Mouse (Mus musculus) MEL (cell line): ENCODE data around the gene Gtpbp10. TPM values are rescaled to one million over a fixed set of nuclear protein-coding genes. Genes with fewer than 3 reads are reported as not detected.

ENCODE experiments used
- DNase-seq: peaks from one replicate; pipeline ENCODE4 v3.0.0; 2011; ENCODE audit warnings: low read depth, low spot score
- H3K27ac ChIP-seq: 2 replicates; pipeline ENCODE4 v1.5.1; 2012; ENCODE audit warnings: low read depth, mild to moderate bottlenecking, control low read depth, low read length, moderate library complexity; ENCODE audit not compliant: control insufficient read depth
- H3K27me3 ChIP-seq, 2 experiments: fragments of 150-350 bp in 1 of 2; sonication (generic) in 1 of 2; 2 replicates each; pipeline ENCODE4 v1.6.1; 2012; ENCODE audit warnings: low read length in 2 of 2, mild to moderate bottlenecking in 2 of 2, improper control_type of control experiment in 1 of 2, moderate library complexity in 1 of 2; ENCODE audit not compliant: insufficient read depth in 2 of 2, control insufficient read depth in 1 of 2
- H3K36me3 ChIP-seq, 2 experiments: 2 replicates each; pipeline ENCODE4 v1.6.1; 2012 to 2014; ENCODE audit warnings: low read length in 2 of 2, improper control_type of control experiment in 1 of 2, inconsistent platforms in 1 of 2, mild to moderate bottlenecking in 1 of 2; ENCODE audit not compliant: insufficient read depth in 2 of 2, control insufficient read depth in 1 of 2
- H3K4me1 ChIP-seq, 2 experiments: fragments of 150-350 bp in 1 of 2; sonication (generic) in 1 of 2; 2 replicates each; pipeline ENCODE4 v1.6.1; 2012; ENCODE audit warnings: low read length in 2 of 2, improper control_type of control experiment in 1 of 2, mild to moderate bottlenecking in 1 of 2; ENCODE audit not compliant: insufficient read depth in 2 of 2, control insufficient read depth in 1 of 2
- H3K4me3 ChIP-seq, 2 experiments: fragments of 150-350 bp in 1 of 2; sonication (generic) in 1 of 2; 2 replicates each; pipeline ENCODE4 v1.5.1; 2012; ENCODE audit warnings: low read depth in 2 of 2, low read length in 2 of 2, mild to moderate bottlenecking in 2 of 2, moderate library complexity in 2 of 2, control low read depth in 1 of 2, improper control_type of control experiment in 1 of 2; ENCODE audit not compliant: control insufficient read depth in 1 of 2, insufficient read depth in 1 of 2
- H3K79me2 ChIP-seq: 2 replicates; pipeline ENCODE4 v1.6.1; 2012; ENCODE audit warnings: mild to moderate bottlenecking, low read length, moderate library complexity; ENCODE audit not compliant: control insufficient read depth, poor library complexity, insufficient read depth
- H3K9ac ChIP-seq: 2 replicates; pipeline ENCODE4 v1.6.1; 2012; ENCODE audit warnings: low read depth, mild to moderate bottlenecking, control low read depth, low read length, moderate library complexity; ENCODE audit not compliant: control insufficient read depth, poor library complexity, severe bottlenecking
- H3K9me3 ChIP-seq: fragments of 150-350 bp; sonication (generic); replicated peaks from 2 replicates; pipeline ENCODE4 v1.6.1; 2012; ENCODE audit warnings: mild to moderate bottlenecking, low read length, improper control_type of control experiment, moderate library complexity; ENCODE audit not compliant: insufficient read depth
- CHD2 ChIP-seq: IDR thresholded peaks from 2 replicates; pipeline ENCODE4 v1.6.1; 2011; ENCODE audit warnings: low read length, improper control_type of control experiment
- CTCF ChIP-seq, 3 experiments: IDR thresholded peaks in 2 of 3; conservative IDR thresholded peaks in 1 of 3; 2 replicates each; pipeline ENCODE4 v1.5.1; 2011 to 2012; ENCODE audit warnings: low read length in 3 of 3, low read depth in 2 of 3, mild to moderate bottlenecking in 2 of 3, improper control_type of control experiment in 1 of 3, inconsistent platforms in 1 of 3, mixed read lengths in 1 of 3, moderate library complexity in 1 of 3; ENCODE audit not compliant: control insufficient read depth in 1 of 3, insufficient read depth in 1 of 3, poor library complexity in 1 of 3, severe bottlenecking in 1 of 3
- ELF1 ChIP-seq: IDR thresholded peaks from 2 replicates; pipeline ENCODE4 v1.6.1; 2014; ENCODE audit warnings: low read depth, mild to moderate bottlenecking, inconsistent platforms, low read length, improper control_type of control experiment, moderate library complexity
- EP300 ChIP-seq, 2 experiments: IDR thresholded peaks; 2 replicates each; pipeline ENCODE4 v1.6.1; 2011; ENCODE audit warnings: improper control_type of control experiment in 2 of 2, low read length in 2 of 2, low read depth in 1 of 2, mild to moderate bottlenecking in 1 of 2
- GABPA ChIP-seq: IDR thresholded peaks from 2 replicates; pipeline ENCODE4 v1.6.1; 2012; ENCODE audit warnings: low read depth, mild to moderate bottlenecking, inconsistent platforms, low read length, improper control_type of control experiment, moderate library complexity
- GATA1 ChIP-seq: IDR thresholded peaks from 2 replicates; pipeline ENCODE4 v1.6.1; 2011; ENCODE audit warnings: low read depth, low read length, improper control_type of control experiment
- HCFC1 ChIP-seq: IDR thresholded peaks from 2 replicates; pipeline ENCODE4 v1.6.1; 2012; ENCODE audit warnings: low read depth, mild to moderate bottlenecking, inconsistent platforms, low read length, improper control_type of control experiment, moderate library complexity
- JUND ChIP-seq: IDR thresholded peaks from 2 replicates; pipeline ENCODE4 v1.6.1; 2011; ENCODE audit warnings: low read depth, mild to moderate bottlenecking, improper control_type of control experiment, low read length
- MAZ ChIP-seq: IDR thresholded peaks from 2 replicates; pipeline ENCODE4 v1.6.1; 2012; ENCODE audit warnings: low read depth, mild to moderate bottlenecking, inconsistent platforms, low read length, improper control_type of control experiment
- MEF2A ChIP-seq: IDR thresholded peaks from 2 replicates; pipeline ENCODE4 v1.6.1; 2014; ENCODE audit warnings: low read depth, mild to moderate bottlenecking, inconsistent platforms, low read length, improper control_type of control experiment; ENCODE audit not compliant: poor library complexity, insufficient replicate concordance, severe bottlenecking; ENCODE audit errors: extremely low read depth
- MXI1 ChIP-seq: IDR thresholded peaks from 2 replicates; pipeline ENCODE4 v1.6.1; 2011; ENCODE audit warnings: mild to moderate bottlenecking, low read depth, low read length, improper control_type of control experiment
- MYC ChIP-seq: IDR thresholded peaks from 2 replicates; pipeline ENCODE4 v1.6.1; 2011; ENCODE audit warnings: low read depth, mild to moderate bottlenecking, low read length, improper control_type of control experiment, moderate library complexity
- NELFE ChIP-seq: IDR thresholded peaks from 2 replicates; pipeline ENCODE4 v1.6.1; 2011; ENCODE audit warnings: low read depth, low read length, improper control_type of control experiment
- POLR2AphosphoS5 ChIP-seq: IDR thresholded peaks from 2 replicates; pipeline ENCODE4 v1.6.1; 2012; ENCODE audit warnings: low read depth, borderline replicate concordance, mild to moderate bottlenecking, inconsistent platforms, low read length, moderate library complexity, mixed read lengths
- RAD21 ChIP-seq: IDR thresholded peaks from 2 replicates; pipeline ENCODE4 v1.6.1; 2011; ENCODE audit warnings: mild to moderate bottlenecking, low read depth, low read length, improper control_type of control experiment
- SIN3A ChIP-seq: IDR thresholded peaks from 2 replicates; pipeline ENCODE4 v1.6.1; 2012; ENCODE audit warnings: low read length, improper control_type of control experiment, inconsistent platforms
- SMC3 ChIP-seq: IDR thresholded peaks from 2 replicates; pipeline ENCODE4 v1.6.1; 2011; ENCODE audit warnings: low read depth, low read length, improper control_type of control experiment
- USF1 ChIP-seq: IDR thresholded peaks from 2 replicates; pipeline ENCODE4 v1.6.1; 2014; ENCODE audit warnings: low read depth, mild to moderate bottlenecking, inconsistent platforms, low read length, improper control_type of control experiment, moderate library complexity
- ZKSCAN1 ChIP-seq: IDR thresholded peaks from 2 replicates; pipeline ENCODE4 v1.6.1; 2012; ENCODE audit warnings: low read depth, mild to moderate bottlenecking, inconsistent platforms, low read length, improper control_type of control experiment, moderate library complexity
- ZMIZ1 ChIP-seq: IDR thresholded peaks from 2 replicates; pipeline ENCODE4 v1.6.1; 2012; ENCODE audit warnings: low read depth, mild to moderate bottlenecking, inconsistent platforms, low read length, improper control_type of control experiment, moderate library complexity
- polyA plus RNA-seq, 2 experiments: library from polyadenylated mRNA; stranded (reverse) in 1 of 2; unstranded in 1 of 2; fragments of >175 nt in 1 of 2; fragments of >200 nt in 1 of 2; gene quantifications; 2 replicates each; pipeline versions ENCODE4 v1.2.1 to v1.2.4; 2012; ENCODE audit warnings: low replicate concordance in 2 of 2, low read depth in 1 of 2; ENCODE audit not compliant: insufficient read length in 2 of 2, insufficient read depth in 1 of 2, missing spikeins in 1 of 2
- total RNA-seq: library from RNA; depleted of rRNA; stranded (reverse); fragments of 300-350 nt; gene quantifications from 2 replicates; pipeline ENCODE4 v1.2.3, GENCODE M21; 2012

Gene Gtpbp10
- total and polyA plus RNA-seq, 3 experiments, result not detected

DNA sequence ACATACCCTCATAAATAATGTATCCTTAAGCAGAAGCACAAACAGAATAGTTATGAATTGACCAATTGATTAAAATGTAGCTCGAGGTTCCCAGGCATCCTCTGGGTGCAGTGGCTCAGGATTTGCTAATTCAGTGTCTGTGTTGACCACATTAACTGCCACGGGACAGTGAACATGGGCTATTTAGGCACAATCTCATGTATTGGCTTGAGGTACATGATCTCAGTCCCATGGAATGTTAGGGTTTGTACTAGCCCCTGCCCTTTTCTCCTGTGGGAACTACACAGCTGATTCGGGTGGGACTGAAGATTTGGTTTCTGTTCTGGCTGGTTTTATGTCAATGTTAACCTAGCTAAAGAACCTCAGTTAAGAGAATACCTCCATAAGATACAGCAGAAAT, 62.9 kb downstream of the Gtpbp10 start:
- Histone ChIP-seq H3K79me2 (no peaks in the 10 kb centered on the region), H3K4me1 (no peaks in the 10 kb centered on the region), H3K9ac (no peak overlapping the region), H3K36me3 (no peaks in the 10 kb centered on the region), H3K27ac (no peak overlapping the region), H3K4me3 (no peak overlapping the region), H3K9me3 (no peaks in the 10 kb centered on the region), H3K27me3 (no peaks in the 10 kb centered on the region; a peak in 1 of 4 replicates)
- TF ChIP-seq CHD2 (no peak), CTCF (IDR thresholded peaks at IDR 0.05 in 2 of 3, conservative IDR thresholded peaks at IDR 0.05 in 1 of 3; ENCODE audit: control insufficient read depth in 1 of 3, insufficient read depth in 1 of 3, low read depth in 2 of 3, low read length in 3 of 3, poor library complexity in 1 of 3, severe bottlenecking in 1 of 3) (no peak), MAZ (no peak), GATA1 (no peak), USF1 (no peak), SIN3A (no peak), MYC (no peak), RAD21 (no peak), POLR2AphosphoS5 (no peak), EP300 (IDR thresholded peaks at IDR 0.05; ENCODE audit: low read depth in 1 of 2, low read length in 2 of 2) (no peak), MXI1 (no peak), ZKSCAN1 (no peak), JUND (no peak), MEF2A (no peak), SMC3 (no peak), GABPA (no peak)
- DNase-seq, result no peak

DNA sequence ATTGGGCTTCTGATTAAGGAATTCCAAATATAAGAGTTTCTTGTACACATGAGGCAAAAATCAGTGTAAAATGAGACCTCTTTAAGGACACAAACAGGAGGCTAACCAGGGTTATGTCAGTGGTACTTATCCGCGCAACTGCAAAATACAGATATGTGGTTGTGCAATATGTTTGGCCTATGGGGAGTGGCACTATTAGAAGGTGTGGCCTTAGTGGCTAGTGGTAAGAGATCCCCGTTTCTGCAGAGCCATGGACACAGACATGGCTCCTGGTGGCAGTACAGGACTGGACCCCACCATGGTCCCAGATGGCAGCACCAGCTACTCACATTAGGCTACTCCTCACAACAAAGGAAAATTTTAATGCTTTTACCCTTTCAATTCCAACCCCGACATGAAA, 64.3 kb downstream of the Gtpbp10 start:
- H3K27me3 ChIP-seq, result no peaks in the 10 kb centered on the region; a peak in 1 of 4 replicates
- no peak overlapping the region for H3K27ac ChIP-seq
- no peak overlapping the region for H3K4me3 ChIP-seq
- H3K4me1 ChIP-seq, result no peaks in the 10 kb centered on the region
- TF ChIP-seq GABPA (no peak), NELFE (no peak), ELF1 (no peak), HCFC1 (no peak), ZKSCAN1 (no peak), SIN3A (no peak), USF1 (no peak), ZMIZ1 (no peak), CHD2 (no peak)
- H3K36me3 ChIP-seq, result no peaks in the 10 kb centered on the region
- no peaks in the 10 kb centered on the region for H3K9me3 ChIP-seq
- H3K9ac ChIP-seq, result no peak overlapping the region
- H3K79me2 ChIP-seq, result no peaks in the 10 kb centered on the region
- no peak for DNase-seq
